Mouse (Mus musculus) neural tube, embryonic 10.5 days (tissue): Measurements from ENCODE around the gene Gp1ba.

Experiments
- DNase-seq: peaks from one replicate; pipeline ENCODE4 v3.0.0-alpha.2; 2017; ENCODE audit warnings: low spot score; ENCODE audit errors: extremely low spot score

Gp1ba gene

GRCm38 (mm10) chr11:70669582-70670345 is 30.8 kb downstream of the Gp1ba start:
- DNase-seq = peak; percentile 75

- DNase-seq = no peak
These were observed 31.6 kb downstream of the Gp1ba start for GRCm38 (mm10) chr11:70670483-70670882.

- no peak for DNase-seq
These were observed 32.6 kb downstream of the Gp1ba start for GRCm38 (mm10) chr11:70671333-70672047.

- no peak for DNase-seq
These were observed 35.1 kb downstream of the Gp1ba start for GRCm38 (mm10) chr11:70674014-70674413.

GRCm38 (mm10) chr11:70674501-70674900 is 35.6 kb downstream of the Gp1ba start:
- DNase-seq = no peak

- DNase-seq = no peak
These were observed 39.2 kb downstream of the Gp1ba start for GRCm38 (mm10) chr11:70678092-70678491.

GRCm38 (mm10) chr11:70678576-70678975 is 39.7 kb downstream of the Gp1ba start:
- no peak for DNase-seq

GRCm38 (mm10) chr11:70679361-70679760 is 40.4 kb downstream of the Gp1ba start:
- no peak for DNase-seq

- no peak for DNase-seq
These were observed 41.0 kb downstream of the Gp1ba start for GRCm38 (mm10) chr11:70679894-70680293.

GRCm38 (mm10) chr11:70681170-70681569 is 42.2 kb downstream of the Gp1ba start:
- DNase-seq = no peak

GRCm38 (mm10) chr11:70681897-70682581 is 43.1 kb downstream of the Gp1ba start:
- DNase-seq = peak; percentile 56

- no peak for DNase-seq
These were observed 44.7 kb downstream of the Gp1ba start for GRCm38 (mm10) chr11:70683640-70684039.

GRCm38 (mm10) chr11:70686901-70687566 is 48.1 kb downstream of the Gp1ba start:
- DNase-seq = no peak

GRCm38 (mm10) chr11:70687601-70688199 is 48.8 kb downstream of the Gp1ba start, which contains the start of gene Camta2:
Gene Camta2 (minus strand): TSS chr11:70688105.
- peak; percentile 88 for DNase-seq

- no peak for DNase-seq
These were observed 49.5 kb downstream of the Gp1ba start for GRCm38 (mm10) chr11:70688372-70688771.

- no peak for DNase-seq
These were observed 50.7 kb downstream of the Gp1ba start for GRCm38 (mm10) chr11:70689578-70689977.
